Mouse (Mus musculus) ovary, adult 18-20 months (tissue): ENCODE measurements at regions not wholly inside any gene's neighbourhood (a gene's known extent, or its start where the extent isn't known, plus 50 kb on each side); places are given as distances from the start of the nearest gene placed in this dataset.

Experiments used
- DNase-seq: peaks from one replicate; pipeline ENCODE4 v3.0.0; 2022; ENCODE audit warnings: low spot score, mixed read lengths

GRCm38 (mm10) chr13:28450699-28451445 is 193.5 kb downstream of the Gm11361 start:
- DNase-seq: no peak

GRCm38 (mm10) chr13:28449026-28449425 is 191.7 kb downstream of the Gm11361 start:
- DNase-seq: no peak

GRCm38 (mm10) chr13:28442250-28442649 is 184.9 kb downstream of the Gm11361 start:
- DNase-seq: no peak

- DNase-seq: no peak
Measured at GRCm38 (mm10) chr13:28433445-28433844, 176.1 kb downstream of the Gm11361 start.

- no peak for DNase-seq
Measured at GRCm38 (mm10) chr13:28432017-28432416, 174.7 kb downstream of the Gm11361 start.

DNA sequence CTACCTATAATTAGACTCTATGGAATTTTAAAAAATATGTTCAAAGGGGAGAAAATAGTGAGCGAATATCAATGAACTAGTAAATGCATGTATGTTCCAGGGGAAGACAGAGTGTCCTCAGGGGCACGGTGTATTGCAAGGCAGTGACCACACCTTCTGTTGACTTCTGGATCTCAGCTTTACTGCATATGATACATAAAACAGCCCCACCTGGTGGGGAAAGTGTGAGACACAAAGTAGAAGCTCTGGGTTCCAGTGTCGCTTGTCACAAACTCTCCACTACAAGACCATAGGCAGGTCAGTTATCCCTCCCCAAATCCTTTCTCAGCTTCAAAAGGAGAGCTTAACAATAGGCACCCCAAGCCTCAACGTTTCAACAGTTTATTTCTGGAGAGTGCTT is 168.8 kb downstream of the Gm11361 start:
- no peak for DNase-seq

- no peak for DNase-seq
Measured at GRCm38 (mm10) chr13:28425116-28425515, 167.8 kb downstream of the Gm11361 start.

DNA sequence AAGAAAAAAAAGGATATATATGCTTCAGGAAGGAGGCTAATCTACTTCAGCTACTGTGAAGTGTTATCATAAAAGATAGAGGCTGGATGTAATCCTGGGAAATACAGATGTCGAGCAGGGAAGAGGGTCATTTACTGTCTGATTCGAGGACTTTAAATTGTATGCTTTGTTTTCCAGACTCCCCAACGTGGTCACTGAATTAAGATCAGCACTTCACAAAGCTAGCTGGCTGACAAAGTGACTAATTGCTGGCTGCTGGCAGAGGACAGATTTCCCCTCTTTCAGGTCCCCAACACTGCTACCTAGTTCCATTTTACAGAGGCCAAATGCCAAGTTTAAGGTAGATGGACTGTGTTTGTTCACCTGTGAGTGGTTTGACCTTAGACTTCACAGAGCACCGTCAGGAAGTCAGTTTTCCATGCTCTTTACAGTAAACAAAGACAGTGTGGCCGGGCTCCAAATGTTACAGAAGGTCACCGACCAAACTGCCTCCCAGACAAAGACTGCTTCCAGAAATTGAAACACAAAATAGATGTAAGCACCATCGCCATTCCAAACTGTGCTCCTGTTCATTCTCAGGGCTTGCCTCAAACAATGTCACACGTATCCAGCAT is 167.2 kb downstream of the Gm11361 start:
- no peak for DNase-seq

- no peak for DNase-seq
Measured at GRCm38 (mm10) chr13:28421309-28421708, 164.0 kb downstream of the Gm11361 start.

- no peak for DNase-seq
Measured at GRCm38 (mm10) chr13:28420636-28421035, 163.3 kb downstream of the Gm11361 start.

- peak; percentile 27 for DNase-seq
Measured at GRCm38 (mm10) chr13:28419950-28420381, 162.6 kb downstream of the Gm11361 start.

DNA sequence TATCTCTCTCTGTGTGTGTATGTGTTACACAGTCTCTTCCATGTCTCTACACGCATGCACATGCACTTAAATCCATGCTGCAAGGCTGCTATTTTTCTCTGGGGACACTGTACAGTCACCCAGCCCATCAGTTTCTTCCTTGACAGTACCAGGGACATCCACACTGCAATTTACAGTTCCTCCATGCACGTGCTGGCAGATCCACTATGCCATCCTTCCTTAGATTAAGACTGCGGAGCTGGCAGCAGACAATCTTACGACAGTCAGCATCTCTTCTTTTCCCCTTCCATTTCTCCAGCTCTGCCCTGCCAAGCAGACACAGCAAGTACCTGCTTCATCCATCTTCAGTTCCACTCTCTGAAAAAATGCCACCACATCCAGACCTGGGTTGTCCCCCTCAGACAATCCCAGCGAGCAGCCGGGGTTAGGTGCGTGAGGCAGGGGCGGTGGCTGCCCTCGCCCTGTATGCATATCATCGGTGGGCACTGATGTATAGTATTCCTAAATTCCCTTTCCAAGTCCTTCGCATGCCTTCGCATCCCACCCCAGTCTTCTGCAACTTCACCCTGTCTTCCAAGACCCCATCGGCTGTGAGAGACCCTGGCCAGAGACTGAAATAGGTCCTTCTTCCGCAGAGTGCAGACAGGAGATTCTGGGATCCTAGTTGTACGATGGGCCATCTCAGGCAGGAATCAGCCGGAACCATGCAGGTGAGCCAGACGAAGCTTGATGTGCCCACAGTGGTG is 161.8 kb downstream of the Gm11361 start:
- no peak for DNase-seq

- peak; percentile 30 for DNase-seq
Measured at GRCm38 (mm10) chr13:28417929-28418881, 160.9 kb downstream of the Gm11361 start.

DNA sequence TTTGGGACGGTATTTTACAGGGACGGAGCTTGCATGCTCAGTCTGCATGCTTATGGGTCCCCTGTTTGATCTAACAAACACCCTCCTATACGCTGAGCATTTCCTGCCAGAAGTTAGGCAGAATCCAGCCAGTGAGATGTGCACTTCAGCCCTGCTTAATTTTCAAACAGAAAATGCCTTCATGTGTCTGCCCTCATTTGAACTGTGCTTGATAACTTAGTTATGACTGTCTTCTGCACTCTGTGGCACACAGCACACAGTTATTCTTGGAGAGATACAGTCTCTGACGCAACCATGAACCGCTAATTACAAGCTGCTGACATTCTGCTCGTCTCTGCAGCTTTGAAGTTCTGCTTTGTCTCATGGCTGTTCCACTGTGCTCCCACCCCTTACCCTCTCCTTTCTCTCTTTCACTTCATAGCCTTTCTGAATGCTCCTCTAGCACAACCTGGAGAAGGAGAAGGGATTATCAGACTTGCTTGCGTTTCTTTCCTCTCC is 160.2 kb downstream of the Gm11361 start:
- DNase-seq: no peak

DNA sequence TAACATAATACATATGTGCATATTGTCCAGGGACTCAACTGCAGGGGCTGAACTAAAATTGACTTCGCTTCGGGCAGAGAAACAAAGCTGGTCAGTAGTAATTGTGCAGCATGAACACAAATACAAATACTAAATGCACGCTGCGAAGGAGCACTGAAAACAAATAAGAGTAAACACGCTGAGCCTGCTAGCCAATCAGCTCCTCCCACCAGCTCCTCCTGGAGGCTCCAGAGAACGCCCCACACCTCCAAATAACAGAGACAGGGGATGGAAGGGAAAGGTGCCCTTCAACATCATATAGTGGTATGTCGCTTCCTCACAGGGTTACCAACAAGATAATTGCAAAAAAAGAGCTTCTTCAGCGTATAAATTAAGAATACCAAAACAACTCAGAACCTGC is 159.6 kb downstream of the Gm11361 start:
- DNase-seq: no peak

DNA sequence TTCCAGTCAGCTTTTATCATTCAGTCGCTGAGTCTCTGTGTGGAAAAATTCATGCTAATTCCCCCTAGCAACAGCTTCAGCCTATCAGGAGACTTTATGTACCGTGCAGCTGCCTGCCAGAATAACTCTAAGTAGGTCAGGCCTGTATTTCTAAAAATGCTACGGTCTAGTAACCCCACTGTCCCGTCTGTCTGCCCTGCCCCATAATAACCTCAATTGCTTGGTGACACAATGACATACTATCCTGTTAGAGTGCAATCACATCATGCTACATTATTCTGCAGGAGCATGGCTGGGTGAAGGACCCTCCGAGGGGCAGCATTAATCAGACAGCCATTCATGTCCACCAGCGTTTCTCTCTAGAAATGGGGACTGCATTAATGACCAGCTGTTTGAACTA is 158.9 kb downstream of the Gm11361 start:
- DNase-seq: no peak

- no peak for DNase-seq
Measured at GRCm38 (mm10) chr13:28415769-28416168, 158.4 kb downstream of the Gm11361 start.

GRCm38 (mm10) chr13:28410324-28410723 is 153.0 kb downstream of the Gm11361 start:
- no peak for DNase-seq

- no peak for DNase-seq
Measured at GRCm38 (mm10) chr13:28409609-28409902, 152.2 kb downstream of the Gm11361 start.

- no peak for DNase-seq
Measured at GRCm38 (mm10) chr13:28408868-28409608, 151.7 kb downstream of the Gm11361 start.

DNA sequence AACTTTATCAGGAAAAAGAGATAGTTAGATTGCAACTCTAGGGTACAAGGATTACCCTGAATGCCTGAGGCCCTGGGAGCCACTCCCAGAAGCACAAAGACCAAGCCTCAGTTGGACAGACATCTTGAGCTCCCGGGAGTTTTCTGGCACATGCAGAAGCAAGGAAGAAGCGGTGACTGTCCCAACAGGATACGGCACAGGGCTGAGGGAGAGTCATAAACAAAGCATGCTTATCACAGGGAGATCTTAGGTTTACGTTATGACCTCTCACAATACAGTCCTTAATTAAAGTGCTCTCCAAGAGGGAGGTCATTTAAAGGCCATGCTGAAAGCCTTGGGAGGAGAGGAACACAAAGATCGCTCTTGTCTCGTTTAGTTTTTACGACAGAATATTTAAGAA is 143.1 kb downstream of the Gm11361 start:
- DNase-seq: no peak
